Mouse (Mus musculus) macrophage (primary cell): Measurements from ENCODE around the gene Cspg5. TPM values are rescaled to one million over a fixed set of nuclear protein-coding genes. Genes with fewer than 3 reads are reported as not detected.
A peak's percentile ranks its signal among the peaks of the same experiment; 100 is the strongest.

Source experiments
- H3K27ac ChIP-seq: fragments of 350-480 bp; formaldehyde crosslinking; 2 replicates; pipeline ENCODE4 v1.9.0; 2021
- H3K36me3 ChIP-seq: fragments of 350-480 bp; formaldehyde crosslinking; 2 replicates; pipeline ENCODE4 v1.9.0; 2021; ENCODE audit errors: inconsistent target
- H3K4me3 ChIP-seq: fragments of 350-480 bp; formaldehyde crosslinking; 2 replicates; pipeline ENCODE4 v1.9.0; 2021; ENCODE audit errors: inconsistent target
- H3K79me2 ChIP-seq: fragments of 350-480 bp; formaldehyde crosslinking; 2 replicates; pipeline ENCODE4 v1.9.0; 2021; ENCODE audit errors: inconsistent target
- WGBS: methylation state at CpG from one replicate; pipeline ENCODE4 v1.1.7; 2026; ENCODE audit warnings: inconsistent platforms; ENCODE audit not compliant: missing documents; 5-methylcytosine and 5-hydroxymethylcytosine counted together
- polyA plus RNA-seq: library from polyadenylated mRNA; stranded (reverse); fragments of 250-400 nt; gene quantifications from 3 replicates; pipeline ENCODE4 v1.2.4, GENCODE M21; 2018; ENCODE audit warnings: inconsistent platforms

Gene Cspg5
- polyA plus RNA-seq, 1 experiment from 2014 or later: 0.24 TPM

GRCm38 (mm10) chr9:110275882-110276281 is 32.3 kb downstream of the Cspg5 start:
- no peak overlapping the region for H3K27ac ChIP-seq
- no peaks in the 10 kb centered on the region for H3K36me3 ChIP-seq
- no peak overlapping the region for H3K4me3 ChIP-seq
- WGBS: 77% methylated on average over 5 of the region's 5 CpGs
- no peaks in the 10 kb centered on the region for H3K79me2 ChIP-seq

GRCm38 (mm10) chr9:110277431-110277881 is 33.9 kb downstream of the Cspg5 start:
- WGBS: 80% methylated on average over 8 of the region's 8 CpGs
- Histone ChIP-seq H3K36me3 (no peaks in the 10 kb centered on the region), H3K27ac (no peak overlapping the region), H3K79me2 (no peaks in the 10 kb centered on the region), H3K4me3 (no peak overlapping the region)

GRCm38 (mm10) chr9:110284075-110284697 is 40.6 kb downstream of the Cspg5 start:
- no peak overlapping the region for H3K27ac ChIP-seq
- H3K36me3 ChIP-seq: no peaks in the 10 kb centered on the region
- no peaks in the 10 kb centered on the region for H3K79me2 ChIP-seq
- WGBS: 91% methylated on average over 6 of the region's 10 CpGs
- no peak overlapping the region for H3K4me3 ChIP-seq

GRCm38 (mm10) chr9:110287321-110287924 is 43.8 kb downstream of the Cspg5 start:
- 89% methylated on average over 7 of the region's 7 CpGs for WGBS
- Histone ChIP-seq H3K79me2 (no peaks in the 10 kb centered on the region), H3K36me3 (no peaks in the 10 kb centered on the region), H3K27ac (no peak overlapping the region), H3K4me3 (no peak overlapping the region)

- 90% methylated on average over 9 of the region's 12 CpGs for WGBS
- Histone ChIP-seq H3K4me3 (no peak overlapping the region), H3K36me3 (no peaks in the 10 kb centered on the region), H3K79me2 (no peaks in the 10 kb centered on the region), H3K27ac (no peak overlapping the region)
Observed at GRCm38 (mm10) chr9:110293254-110293718, 49.7 kb downstream of the Cspg5 start.

- 92% methylated on average over 13 of the region's 13 CpGs for WGBS
- H3K36me3 ChIP-seq: no peaks in the 10 kb centered on the region
- no peak overlapping the region for H3K4me3 ChIP-seq
- H3K79me2 ChIP-seq: no peaks in the 10 kb centered on the region
- H3K27ac ChIP-seq: no peak overlapping the region
Observed at GRCm38 (mm10) chr9:110293873-110294415, 50.4 kb downstream of the Cspg5 start.

GRCm38 (mm10) chr9:110294786-110295185 is 51.2 kb downstream of the Cspg5 start:
- Histone ChIP-seq H3K79me2 (no peaks in the 10 kb centered on the region), H3K36me3 (no peaks in the 10 kb centered on the region), H3K4me3 (no peak overlapping the region), H3K27ac (no peak overlapping the region)
- WGBS: 48% methylated on average over 3 of the region's 3 CpGs

GRCm38 (mm10) chr9:110296867-110297627 is 53.5 kb downstream of the Cspg5 start:
- H3K36me3 ChIP-seq: no peaks in the 10 kb centered on the region
- 2% methylated on average over 5 of the region's 5 CpGs for WGBS

GRCm38 (mm10) chr9:110304516-110304915 is 60.9 kb downstream of the Cspg5 start:
- H3K4me3 ChIP-seq: peak overlapping the region; percentile 59
- H3K27ac ChIP-seq: peak overlapping the region; percentile 65
- WGBS: 7% methylated on average over 4 of the region's 4 CpGs
- peaks cover 10% of the 10 kb centered on the region; the same call in 1 of the 2 replicates for H3K79me2 ChIP-seq
- H3K36me3 ChIP-seq: no peaks in the 10 kb centered on the region

More at GRCm38 (mm10) chr9:110296867-110297627, 53.5 kb downstream of the Cspg5 start:
- Histone ChIP-seq H3K27ac (no peak overlapping the region), H3K4me3 (no peak overlapping the region), H3K79me2 (no peaks in the 10 kb centered on the region)

GRCm38 (mm10) chr9:110304969-110305651 is 61.5 kb downstream of the Cspg5 start, which contains the start of gene Elp6:
TSS of gene Elp6 (plus strand) at chr9:110305173.
- Histone ChIP-seq H3K27ac (peak within 1 kb of the TSS; percentile 65), H3K4me3 (peak within 1 kb of the TSS; percentile 59)
- under 1% methylated on average over 46 of the region's 46 CpGs for WGBS

GRCm38 (mm10) chr9:110306371-110306770 is 62.8 kb downstream of the Cspg5 start:
- WGBS: 94% methylated on average over 5 of the region's 5 CpGs
- no peak overlapping the region for H3K27ac ChIP-seq
- no peak overlapping the region for H3K4me3 ChIP-seq
- peaks cover 10% of the 10 kb centered on the region; the same call in 1 of the 2 replicates for H3K79me2 ChIP-seq
- peaks cover 5% of the 10 kb centered on the region; the same call in 1 of the 2 replicates for H3K36me3 ChIP-seq

More at GRCm38 (mm10) chr9:110304969-110305651, 61.5 kb downstream of the Cspg5 start, which contains the start of gene Elp6:
- Histone ChIP-seq H3K36me3 (no peaks in the 10 kb centered on the region), H3K79me2 (peaks cover 10% of the 10 kb centered on the region; the same call in 1 of the 2 replicates)
